Mouse (Mus musculus): ENCODE measurements at regions not wholly inside any gene's neighbourhood (a gene's known extent, or its start where the extent isn't known, plus 50 kb on each side); places are given as distances from the start of the nearest gene placed in this dataset.

DNA sequence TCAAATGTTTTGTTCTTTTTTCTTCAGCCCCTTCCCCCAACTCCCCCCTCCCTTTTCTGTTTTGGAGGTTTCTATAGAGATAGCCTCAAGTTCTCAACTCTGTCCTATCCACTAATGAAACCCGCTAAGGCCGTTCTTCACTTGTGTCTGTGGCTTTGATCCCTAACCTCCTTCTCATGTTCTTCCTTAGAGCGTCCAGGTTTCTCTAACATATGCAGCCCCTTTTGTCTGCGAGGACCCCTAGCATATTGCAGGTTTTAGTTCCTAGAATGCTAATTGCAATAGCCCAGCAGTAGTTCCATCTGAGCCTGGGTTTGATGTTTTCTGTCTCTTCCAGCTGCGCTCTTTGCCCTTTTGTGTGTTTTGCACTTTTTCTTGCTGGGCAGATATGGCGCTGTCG is 113.6 kb upstream of the Slc25a36 start:
- TF ChIP-seq MYOG (IDR thresholded peaks at IDR 0.05; ENCODE audit: control insufficient read depth in 1 of 3, insufficient read depth in 1 of 3, insufficient read length in 2 of 3, low read depth in 2 of 3) (no peak), REST (IDR thresholded peaks at IDR 0.05; ENCODE audit: insufficient read depth, insufficient read length) (no peak), POLR2AphosphoS2 (IDR thresholded peaks at IDR 0.05; ENCODE audit: insufficient read length, low read depth) (no peak), SRF (IDR thresholded peaks at IDR 0.05; ENCODE audit: control insufficient read depth, insufficient read length, low read depth) (no peak), TCF3 (IDR thresholded peaks at IDR 0.05; ENCODE audit: insufficient read length, low read depth) (no peak), USF1 (IDR thresholded peaks at IDR 0.05; ENCODE audit: low read depth) (no peak), CEBPB (IDR thresholded peaks at IDR 0.05; ENCODE audit: insufficient read depth, poor library complexity, severe bottlenecking) (no peak), MYOD1 (IDR thresholded peaks at IDR 0.05; ENCODE audit: control insufficient read depth in 1 of 3, insufficient read length in 2 of 3, low read depth in 2 of 3) (no peak), E2F4 (IDR thresholded peaks at IDR 0.05; ENCODE audit: insufficient read depth) (no peak), POLR2A (IDR thresholded peaks at IDR 0.05; ENCODE audit: insufficient read length, low read depth) (no peak), TCF12 (IDR thresholded peaks at IDR 0.05; ENCODE audit: insufficient read depth, poor library complexity, severe bottlenecking) (no peak), MAX (IDR thresholded peaks at IDR 0.05; ENCODE audit: low read depth) (no peak)
- H3K79me2 ChIP-seq (ENCODE audit: control insufficient read depth, insufficient read depth) = no peaks in the 10 kb centered on the region

DNA sequence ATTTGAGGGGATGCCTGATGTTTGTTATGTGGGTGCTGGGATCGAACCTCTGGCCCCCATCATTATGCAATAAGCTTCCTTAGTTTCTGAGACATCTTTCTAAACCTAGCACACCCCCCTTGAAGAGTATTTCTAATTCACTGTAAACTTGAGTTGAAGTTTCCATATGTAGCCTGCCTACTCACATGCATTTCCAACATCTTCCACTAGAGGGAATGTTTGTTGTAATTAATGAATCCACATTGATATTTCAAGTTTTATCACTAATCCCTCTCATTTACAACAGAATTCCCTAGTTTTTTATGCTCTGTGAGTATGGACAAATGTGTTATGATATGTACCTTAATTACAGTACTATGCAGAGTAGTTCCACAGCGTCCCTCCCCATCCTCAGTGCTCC is 103.8 kb upstream of the Slc25a36 start:
- TF ChIP-seq TCF3 (IDR thresholded peaks at IDR 0.05; ENCODE audit: insufficient read length, low read depth) (no peak), TCF12 (IDR thresholded peaks at IDR 0.05; ENCODE audit: insufficient read depth, poor library complexity, severe bottlenecking) (no peak), E2F4 (IDR thresholded peaks at IDR 0.05; ENCODE audit: insufficient read depth) (no peak), POLR2AphosphoS2 (IDR thresholded peaks at IDR 0.05; ENCODE audit: insufficient read length, low read depth) (no peak)

More for the DNA sequence above, 113.6 kb upstream of the Slc25a36 start:
- Histone ChIP-seq H3K4me2 (ENCODE audit: low read depth) (no peak overlapping the region), H3K27me3 (ENCODE audit: control insufficient read depth, insufficient read depth, insufficient read length) (peaks cover 26% of the 10 kb centered on the region), H3K36me3 (ENCODE audit: control insufficient read depth, insufficient read depth) (no peaks in the 10 kb centered on the region), H3K4me3 (no peak overlapping the region), H3ac (ENCODE audit: control insufficient read depth, insufficient read length) (no peak overlapping the region)

DNA sequence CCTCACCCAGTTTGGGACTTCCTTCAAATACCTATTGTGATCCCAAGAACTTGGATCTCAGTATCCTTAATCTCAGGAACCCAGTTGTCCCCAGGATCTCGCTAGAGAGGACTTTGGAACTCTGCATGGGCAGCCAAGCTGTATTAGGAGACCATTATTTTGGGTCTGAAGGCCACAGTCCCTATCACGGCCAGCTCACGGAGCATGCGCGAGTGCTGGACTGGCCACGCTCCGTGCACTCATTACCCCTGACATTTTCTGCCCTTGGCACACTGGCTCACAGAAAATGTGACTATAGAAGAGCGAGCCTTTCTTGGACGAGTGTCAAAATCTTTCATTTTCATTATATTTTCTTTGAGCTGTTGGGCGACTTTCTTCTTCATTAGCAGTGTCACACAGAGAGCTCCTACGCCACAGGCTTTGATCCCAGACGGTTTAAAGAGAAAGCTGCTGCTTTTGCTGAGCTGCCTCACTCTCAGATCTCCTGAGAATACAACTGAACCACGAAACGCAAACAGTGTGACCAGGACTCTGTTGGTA is 79.4 kb upstream of the Slc25a36 start:
- H3K4me2 ChIP-seq (ENCODE audit: low read depth) = no peak overlapping the region
- no peak overlapping the region for H3K4me3 ChIP-seq

More for the DNA sequence above, 103.8 kb upstream of the Slc25a36 start:
- Histone ChIP-seq H3ac (ENCODE audit: control insufficient read depth, insufficient read length) (no peak overlapping the region), H3K4me3 (no peak overlapping the region), H3K79me2 (ENCODE audit: control insufficient read depth, insufficient read depth) (no peaks in the 10 kb centered on the region), H3K27me3 (ENCODE audit: control insufficient read depth, insufficient read depth, insufficient read length) (no peaks in the 10 kb centered on the region), H3K4me2 (ENCODE audit: low read depth) (no peak overlapping the region), H3K36me3 (ENCODE audit: control insufficient read depth, insufficient read depth) (no peaks in the 10 kb centered on the region)

DNA sequence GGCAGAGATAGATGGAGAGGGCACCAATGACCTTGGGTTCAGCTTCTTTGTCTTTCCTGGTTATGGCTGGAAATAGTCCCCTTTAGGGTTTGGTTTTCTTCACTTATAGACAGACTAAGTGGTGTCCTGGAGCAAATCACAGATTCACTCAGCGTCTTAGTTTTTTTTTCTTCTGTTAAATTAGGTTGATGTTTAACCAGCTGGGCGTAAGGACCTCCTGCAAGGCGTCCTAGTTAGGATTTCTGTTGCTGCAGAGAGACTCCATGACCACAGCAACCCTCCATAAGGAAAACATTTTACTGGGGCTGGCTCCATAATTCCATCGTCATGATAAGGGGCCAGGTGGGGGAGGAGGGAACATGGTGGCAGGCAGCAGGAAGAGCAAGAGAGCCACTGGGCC is 78.7 kb upstream of the Slc25a36 start:
- no peaks in the 10 kb centered on the region for H3K79me2 ChIP-seq (ENCODE audit: control insufficient read depth, insufficient read depth)
- no peak overlapping the region for H3K4me2 ChIP-seq (ENCODE audit: low read depth)
- H3K4me3 ChIP-seq = no peak overlapping the region
- TF ChIP-seq MYOG (IDR thresholded peaks at IDR 0.05; ENCODE audit: control insufficient read depth in 1 of 3, insufficient read depth in 1 of 3, insufficient read length in 2 of 3, low read depth in 2 of 3) (no peak), E2F4 (IDR thresholded peaks at IDR 0.05; ENCODE audit: insufficient read depth) (no peak), SRF (IDR thresholded peaks at IDR 0.05; ENCODE audit: control insufficient read depth, insufficient read length, low read depth) (no peak), CEBPB (IDR thresholded peaks at IDR 0.05; ENCODE audit: insufficient read depth, poor library complexity, severe bottlenecking) (no peak), POLR2A (IDR thresholded peaks at IDR 0.05; ENCODE audit: insufficient read length, low read depth) (no peak), MYOD1 (IDR thresholded peaks at IDR 0.05; ENCODE audit: control insufficient read depth in 1 of 3, insufficient read length in 2 of 3, low read depth in 2 of 3) (no peak), TCF3 (IDR thresholded peaks at IDR 0.05; ENCODE audit: insufficient read length, low read depth) (no peak), REST (IDR thresholded peaks at IDR 0.05; ENCODE audit: insufficient read depth, insufficient read length) (no peak), USF1 (IDR thresholded peaks at IDR 0.05; ENCODE audit: low read depth) (no peak), MAX (IDR thresholded peaks at IDR 0.05; ENCODE audit: low read depth) (no peak), POLR2AphosphoS2 (IDR thresholded peaks at IDR 0.05; ENCODE audit: insufficient read length, low read depth) (no peak), TCF12 (IDR thresholded peaks at IDR 0.05; ENCODE audit: insufficient read depth, poor library complexity, severe bottlenecking) (no peak)
- no peaks in the 10 kb centered on the region for H3K27me3 ChIP-seq (ENCODE audit: control insufficient read depth, insufficient read depth, insufficient read length)
- no peaks in the 10 kb centered on the region for H3K36me3 ChIP-seq (ENCODE audit: control insufficient read depth, insufficient read depth)
- no peak overlapping the region for H3ac ChIP-seq (ENCODE audit: control insufficient read depth, insufficient read length)

More for the DNA sequence above, 79.4 kb upstream of the Slc25a36 start:
- Histone ChIP-seq H3ac (ENCODE audit: control insufficient read depth, insufficient read length) (no peak overlapping the region), H3K36me3 (ENCODE audit: control insufficient read depth, insufficient read depth) (no peaks in the 10 kb centered on the region), H3K79me2 (ENCODE audit: control insufficient read depth, insufficient read depth) (no peaks in the 10 kb centered on the region), H3K27me3 (ENCODE audit: control insufficient read depth, insufficient read depth, insufficient read length) (no peaks in the 10 kb centered on the region)
- TF ChIP-seq MYOG (IDR thresholded peaks at IDR 0.05; ENCODE audit: control insufficient read depth in 1 of 3, insufficient read depth in 1 of 3, insufficient read length in 2 of 3, low read depth in 2 of 3) = no peak
- no peak for TF ChIP-seq TCF3 (IDR thresholded peaks at IDR 0.05; ENCODE audit: insufficient read length, low read depth)
- TF ChIP-seq MYOD1 (IDR thresholded peaks at IDR 0.05; ENCODE audit: control insufficient read depth in 1 of 3, insufficient read length in 2 of 3, low read depth in 2 of 3) = no peak
- no peak for TF ChIP-seq TCF12 (IDR thresholded peaks at IDR 0.05; ENCODE audit: insufficient read depth, poor library complexity, severe bottlenecking)
- no peak for TF ChIP-seq SRF (IDR thresholded peaks at IDR 0.05; ENCODE audit: control insufficient read depth, insufficient read length, low read depth)
- TF ChIP-seq POLR2A (IDR thresholded peaks at IDR 0.05; ENCODE audit: insufficient read length, low read depth) = no peak
- no peak for TF ChIP-seq MAX (IDR thresholded peaks at IDR 0.05; ENCODE audit: low read depth)
- TF ChIP-seq POLR2AphosphoS2 (IDR thresholded peaks at IDR 0.05; ENCODE audit: insufficient read length, low read depth) = no peak
- TF ChIP-seq CEBPB (IDR thresholded peaks at IDR 0.05; ENCODE audit: insufficient read depth, poor library complexity, severe bottlenecking) = no peak
- TF ChIP-seq REST (IDR thresholded peaks at IDR 0.05; ENCODE audit: insufficient read depth, insufficient read length) = no peak
